Mouse (Mus musculus) right cerebral cortex, postnatal 36 days (tissue): ENCODE results near the gene Sh3bp2.

Source experiments
- DNase-seq, 2 experiments: peaks; one replicate each; pipeline ENCODE4 v3.0.0; 2022; ENCODE audit warnings: low spot score in 2 of 2, mixed read lengths in 1 of 2

Sh3bp2 gene

DNA sequence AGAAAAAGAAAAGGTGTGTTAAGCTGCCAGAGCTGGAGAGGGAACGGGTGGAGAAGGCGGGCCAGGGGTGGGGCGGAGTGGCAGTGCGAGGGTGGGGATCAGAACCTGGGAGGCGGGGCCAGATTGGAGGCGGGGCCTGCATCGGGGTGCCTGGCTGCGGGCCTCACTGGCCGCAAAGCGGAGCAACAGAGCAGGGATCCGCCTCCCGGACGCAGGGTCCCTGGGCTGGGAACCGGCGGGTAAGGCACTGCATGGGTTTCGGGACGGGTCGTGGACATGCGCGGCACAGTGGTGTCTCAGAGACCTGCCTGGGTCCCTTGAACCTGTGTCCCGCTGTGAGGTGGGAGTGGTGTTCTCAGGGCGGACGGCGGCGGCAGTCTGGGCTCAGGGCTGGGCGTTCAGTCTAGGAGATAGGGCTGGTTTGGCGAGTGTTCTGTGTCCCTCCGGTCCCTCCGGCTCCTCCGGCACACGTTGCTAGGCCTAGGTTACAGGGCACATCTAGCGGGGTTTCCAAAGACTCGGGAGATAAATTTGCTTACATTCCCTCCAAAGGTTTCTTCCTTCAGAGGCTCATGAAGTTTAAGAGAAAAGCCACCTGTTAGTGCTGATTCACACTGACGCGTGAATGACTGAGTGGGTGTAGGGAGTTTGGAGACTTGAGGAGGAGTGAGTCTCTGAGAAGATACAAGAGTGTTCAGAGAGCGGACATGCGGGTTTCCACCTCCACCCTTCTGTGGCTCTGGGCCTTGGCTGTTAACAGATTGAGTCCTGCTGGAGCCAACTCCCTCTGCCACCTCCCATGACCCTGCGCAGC lies at the start of gene Sh3bp2:
Gene Sh3bp2, plus strand, starts transcription at position 176 of the 814 bp plus-strand sequence.
- DNase-seq: peak; percentile 69 to 70

DNA sequence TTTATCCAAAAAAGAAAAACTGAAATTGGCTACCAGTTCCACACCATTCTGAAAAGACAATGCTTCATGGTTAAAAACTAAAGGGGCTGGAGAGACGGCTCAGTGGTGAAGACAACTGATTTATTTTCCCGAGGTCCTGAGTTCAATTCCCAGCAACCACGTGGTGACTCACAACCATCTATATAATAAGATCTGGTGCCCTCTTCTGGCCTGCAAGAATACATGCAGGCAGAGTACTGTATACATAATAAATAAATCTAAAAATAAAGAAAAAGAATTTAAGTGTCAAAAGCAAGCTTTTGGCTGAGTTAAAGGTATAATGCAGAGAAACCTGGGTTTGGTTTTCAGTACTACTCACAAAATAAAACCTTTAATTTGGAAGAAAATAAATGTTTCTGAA lies 44.7 kb upstream of the Sh3bp2 start:
- DNase-seq: no peak

GRCm38 (mm10) chr5:34485731-34486130 lies 39.9 kb upstream of the Sh3bp2 start:
- DNase-seq: no peak

DNA sequence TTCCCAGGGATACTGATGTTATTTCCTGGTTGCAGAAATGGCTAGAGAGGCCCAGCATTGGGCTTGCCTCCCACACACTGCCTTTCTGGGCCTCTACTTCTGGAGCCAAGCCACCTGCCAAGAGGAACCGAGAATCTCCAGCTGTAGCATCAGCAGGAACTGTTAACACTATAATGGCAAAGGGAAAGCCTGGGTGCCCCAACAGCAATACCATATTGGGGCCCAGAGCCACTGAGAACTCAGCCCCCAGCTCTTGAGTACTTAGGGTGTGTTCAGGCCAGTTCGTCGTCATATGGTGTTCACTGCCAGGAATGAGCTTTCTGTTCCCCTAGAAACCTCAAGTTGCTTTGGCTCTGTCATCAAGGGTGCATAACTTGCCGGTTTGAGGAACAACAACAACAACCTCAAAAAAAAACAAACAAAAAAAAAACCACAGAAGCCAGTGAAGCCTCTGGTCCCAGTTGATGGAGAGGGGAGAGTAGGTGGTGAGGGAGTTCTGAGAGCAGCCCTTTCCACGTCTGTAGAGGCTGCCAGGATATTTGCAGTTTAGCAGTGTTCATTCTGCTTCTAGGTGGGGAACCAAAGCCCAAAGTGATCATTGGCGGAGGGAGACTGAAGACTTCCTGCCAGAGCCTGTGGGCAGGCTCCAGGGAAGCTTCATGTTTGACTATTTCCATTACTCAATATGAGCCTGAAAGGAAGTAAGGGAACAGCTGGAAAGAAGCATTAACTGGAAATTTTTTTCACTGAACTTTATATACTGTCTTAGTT lies 38.1 kb upstream of the Sh3bp2 start:
- DNase-seq: no peak

DNA sequence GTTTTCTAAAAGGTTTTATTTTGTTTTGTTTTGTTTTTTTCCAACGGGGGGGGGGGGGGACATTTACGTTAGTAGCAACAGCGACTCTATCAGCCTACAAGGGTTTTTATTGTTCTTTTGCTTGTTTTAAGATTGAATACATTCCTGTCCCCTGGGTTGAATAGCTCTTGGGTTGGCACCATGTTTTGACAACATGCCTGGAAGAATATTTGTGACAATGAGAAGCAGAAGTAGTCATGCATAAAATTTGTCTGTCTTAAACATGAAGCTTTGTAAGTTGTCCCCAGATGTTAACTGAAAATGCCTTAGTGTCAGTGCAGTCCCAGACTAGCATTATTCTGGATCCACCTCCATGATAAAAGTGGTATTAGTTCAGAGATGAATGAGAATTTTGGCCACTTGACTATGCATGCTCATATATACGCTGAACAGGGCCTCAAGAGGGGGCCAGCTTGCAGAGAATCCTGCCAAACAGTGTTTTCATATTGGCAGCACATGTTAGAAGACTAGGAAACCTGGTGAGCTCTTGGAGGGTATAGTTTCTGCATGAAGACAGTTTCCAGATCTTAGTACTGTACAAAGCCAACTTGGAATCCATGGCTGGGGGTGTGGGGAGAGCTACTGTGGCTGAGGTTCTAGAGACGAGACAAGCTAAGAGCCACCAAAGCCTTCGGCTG lies 36.8 kb upstream of the Sh3bp2 start:
- DNase-seq: no peak

DNA sequence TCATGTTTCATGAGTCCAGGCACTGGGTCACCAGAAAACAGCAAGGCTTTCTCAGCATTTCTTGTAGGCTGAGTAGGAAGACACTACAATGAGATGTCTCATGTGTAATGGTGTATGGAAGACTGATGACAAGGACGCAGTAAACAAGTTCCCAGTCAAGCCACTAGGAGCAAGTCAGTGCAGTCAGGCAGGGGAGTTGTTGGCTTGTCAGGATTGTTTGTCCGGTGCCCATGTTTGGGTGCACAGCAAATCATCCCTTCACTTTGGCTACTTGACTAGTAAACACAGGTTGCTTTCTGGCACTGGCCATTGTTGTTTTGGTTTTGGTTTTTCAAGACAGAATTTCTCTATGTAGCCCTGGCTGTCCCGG lies 36.2 kb upstream of the Sh3bp2 start:
- no peak for DNase-seq

DNA sequence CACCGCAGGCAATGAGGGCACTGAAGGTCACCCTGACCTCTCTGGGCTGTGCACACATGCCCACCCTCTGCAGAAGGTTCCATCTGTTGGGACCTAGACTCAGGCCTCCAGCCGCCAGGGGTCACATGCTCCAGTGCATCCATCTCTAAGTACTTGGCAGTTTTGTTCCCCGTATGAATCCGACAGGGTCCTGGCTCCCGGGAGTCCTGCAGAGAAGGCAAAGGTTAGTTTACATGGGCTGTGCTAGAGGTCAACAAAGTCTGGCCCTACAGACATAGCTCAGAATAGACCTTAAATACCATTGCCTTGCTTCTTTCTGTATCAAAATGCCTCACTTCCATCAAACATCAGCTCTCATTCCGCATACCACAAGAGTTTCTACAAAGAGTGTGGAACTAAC lies 28.9 kb upstream of the Sh3bp2 start:
- DNase-seq: no peak

DNA sequence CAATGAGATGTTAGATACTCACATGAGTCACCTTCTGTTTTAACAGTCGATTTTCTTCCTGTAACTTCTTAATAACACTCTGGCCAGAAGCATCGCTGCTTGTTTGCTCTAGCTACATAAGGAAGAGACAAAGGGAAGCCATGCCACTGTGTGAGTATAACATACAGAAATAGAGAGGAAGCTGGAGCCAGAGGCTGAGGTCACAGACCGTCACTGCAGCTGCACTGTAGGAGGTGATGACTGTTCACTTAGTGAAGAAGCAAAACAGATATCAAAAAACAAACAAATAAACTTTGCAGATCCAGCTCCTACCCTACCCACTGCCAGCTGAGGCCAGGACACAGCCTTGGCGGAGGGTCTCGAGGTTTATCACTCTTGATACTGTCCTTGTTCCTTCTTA lies 24.8 kb upstream of the Sh3bp2 start:
- DNase-seq: no peak

- no peak for DNase-seq
Observed at GRCm38 (mm10) chr5:34501588-34501987, 24.1 kb upstream of the Sh3bp2 start.

DNA sequence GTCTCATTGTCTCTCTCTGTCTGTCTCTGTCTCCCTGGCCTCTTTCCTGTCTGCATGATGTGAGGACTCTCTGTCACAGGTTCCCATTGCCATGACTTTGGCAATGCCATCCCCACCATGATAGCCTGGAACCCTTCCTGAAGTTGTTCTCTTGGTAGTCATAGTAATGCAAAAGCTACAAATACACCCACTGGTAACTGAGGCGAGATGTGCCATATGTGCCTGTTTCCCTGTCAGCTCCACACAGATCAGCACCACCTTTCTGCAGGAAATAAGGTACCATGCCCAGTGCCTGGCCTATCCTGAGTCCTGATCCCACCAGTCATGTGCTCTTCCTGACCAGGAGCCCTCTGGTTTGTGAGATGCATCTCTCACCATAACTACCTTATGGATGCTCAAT lies 23.2 kb upstream of the Sh3bp2 start:
- no peak for DNase-seq

- DNase-seq: no peak
Observed at GRCm38 (mm10) chr5:34502821-34503220, 22.8 kb upstream of the Sh3bp2 start.

- DNase-seq: no peak
Observed at GRCm38 (mm10) chr5:34512486-34512885, 13.2 kb upstream of the Sh3bp2 start.

DNA sequence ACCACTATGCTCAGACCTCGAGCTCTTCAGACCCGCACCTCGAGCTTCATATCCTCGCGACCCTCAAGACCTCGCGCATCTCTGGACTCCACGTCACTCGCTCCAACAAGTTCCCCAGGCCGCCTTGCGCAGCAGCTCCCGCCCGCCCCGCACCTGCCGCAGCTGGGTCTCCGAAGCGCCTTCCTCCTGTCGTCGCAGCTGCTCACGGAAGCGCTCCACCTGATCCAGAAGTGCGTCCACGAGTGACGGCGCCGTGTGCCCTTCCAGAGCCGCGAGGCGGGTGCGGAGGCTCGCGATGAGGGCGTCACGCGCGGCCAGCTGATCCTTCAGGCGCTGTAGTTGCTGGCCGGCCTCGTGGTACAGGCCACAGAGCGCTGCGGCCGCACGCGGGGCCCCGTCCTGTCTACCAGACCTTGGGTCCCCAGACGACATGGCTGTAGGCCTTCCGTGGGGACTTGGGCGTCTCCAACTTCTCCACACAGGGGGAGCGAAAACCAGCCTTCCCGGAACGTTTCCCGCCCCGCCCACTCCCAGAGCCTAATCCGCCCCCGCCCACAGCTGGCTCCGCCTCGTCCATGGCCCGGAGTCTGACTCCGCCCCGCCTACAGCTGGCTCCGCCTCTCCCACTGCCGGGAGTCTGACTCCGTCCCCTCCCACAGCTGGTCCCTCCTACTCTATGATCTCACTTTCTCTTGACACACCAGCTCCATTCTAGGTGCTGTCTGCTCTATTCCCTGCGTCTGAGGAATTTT lies 12.0 kb upstream of the Sh3bp2 start, which contains the start of gene Tnip2:
Gene Tnip2, minus strand, starts transcription at position 526 of the 752 bp plus-strand sequence.
- peak; percentile 88 to 93 for DNase-seq

DNA sequence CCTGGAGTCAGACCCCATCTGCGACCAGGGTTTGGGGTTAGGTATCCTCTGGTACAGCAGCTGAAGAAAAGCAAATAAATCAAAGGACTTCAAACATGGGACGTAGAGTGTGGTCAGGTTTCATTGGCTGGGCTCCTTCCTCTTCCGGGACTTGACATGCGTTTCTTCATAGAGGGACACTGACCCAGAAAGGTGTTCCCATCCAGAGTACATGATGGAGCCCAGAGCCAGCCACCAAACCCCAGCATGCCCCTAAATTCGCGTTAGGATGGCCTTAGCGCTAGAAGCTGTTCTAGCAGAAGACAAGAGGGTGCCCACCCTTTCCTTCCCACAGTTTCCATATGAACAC lies 11.4 kb upstream of the Sh3bp2 start:
- no peak for DNase-seq

DNA sequence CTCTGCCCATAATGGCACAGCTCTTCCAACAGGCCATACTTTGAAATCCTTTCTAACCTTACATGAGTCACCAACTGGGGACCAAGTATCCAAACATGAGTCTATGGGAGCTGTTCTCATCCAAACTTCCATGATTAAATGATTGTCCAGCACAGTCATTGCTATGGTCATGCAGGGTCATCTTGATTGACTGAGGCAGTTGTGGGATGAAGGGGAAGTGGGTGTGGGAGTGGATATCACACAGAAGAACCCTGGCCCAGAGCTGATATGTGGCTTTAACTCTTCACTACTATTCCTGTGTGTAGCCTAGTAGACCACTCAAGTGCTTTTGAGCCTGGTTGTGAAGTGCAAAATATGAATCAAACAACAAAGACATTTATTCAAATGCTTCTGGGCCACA lies 10.5 kb upstream of the Sh3bp2 start:
- DNase-seq: no peak

DNA sequence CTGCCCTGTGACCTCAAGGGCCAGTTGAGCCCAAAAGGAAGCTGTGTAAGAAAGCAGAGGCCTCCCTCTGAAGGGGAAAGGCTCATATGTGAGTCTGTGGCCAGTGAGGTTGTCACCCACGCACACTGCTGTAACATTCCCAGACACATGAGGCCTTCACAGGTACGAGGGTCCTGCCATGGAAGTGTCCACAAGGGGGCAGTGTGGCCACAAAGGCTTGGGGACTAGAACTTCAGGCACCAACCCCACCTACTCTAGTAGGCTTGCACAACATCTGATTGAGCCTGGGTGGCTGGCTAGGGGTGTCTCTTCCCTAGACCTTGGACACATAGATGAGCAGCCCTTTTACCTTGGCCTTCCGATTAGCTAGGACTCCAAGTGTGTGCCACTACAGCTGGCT lies 7.7 kb upstream of the Sh3bp2 start:
- DNase-seq: peak; percentile 33 to 41

DNA sequence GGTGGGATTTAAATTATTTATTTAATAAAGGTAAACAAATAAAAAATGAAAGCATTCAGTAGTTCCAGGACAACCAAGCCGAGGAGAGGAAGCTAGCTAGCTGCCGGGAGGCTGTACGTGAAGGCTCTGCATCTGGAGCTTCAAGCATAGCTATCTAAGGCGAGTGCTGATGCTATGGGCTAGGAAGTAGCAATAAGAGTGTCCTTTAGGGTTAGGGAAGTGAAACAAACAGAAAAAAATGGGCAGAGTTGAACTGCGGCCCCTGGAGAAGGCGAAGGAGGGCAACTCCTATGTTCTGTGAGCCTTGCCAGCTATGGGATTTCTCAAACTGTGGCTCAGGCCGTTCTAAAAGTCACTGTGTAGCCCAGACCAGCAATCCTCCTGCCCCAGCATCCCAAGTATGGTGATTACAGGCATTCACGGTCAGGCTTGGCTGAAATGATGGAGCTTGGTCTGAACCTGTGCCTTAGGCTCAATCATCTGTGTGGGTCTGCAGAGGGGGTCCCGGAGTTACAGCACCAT lies 6.2 kb upstream of the Sh3bp2 start:
- no peak for DNase-seq

GRCm38 (mm10) chr5:34520458-34521209 lies 5.0 kb upstream of the Sh3bp2 start:
- DNase-seq: no peak

DNA sequence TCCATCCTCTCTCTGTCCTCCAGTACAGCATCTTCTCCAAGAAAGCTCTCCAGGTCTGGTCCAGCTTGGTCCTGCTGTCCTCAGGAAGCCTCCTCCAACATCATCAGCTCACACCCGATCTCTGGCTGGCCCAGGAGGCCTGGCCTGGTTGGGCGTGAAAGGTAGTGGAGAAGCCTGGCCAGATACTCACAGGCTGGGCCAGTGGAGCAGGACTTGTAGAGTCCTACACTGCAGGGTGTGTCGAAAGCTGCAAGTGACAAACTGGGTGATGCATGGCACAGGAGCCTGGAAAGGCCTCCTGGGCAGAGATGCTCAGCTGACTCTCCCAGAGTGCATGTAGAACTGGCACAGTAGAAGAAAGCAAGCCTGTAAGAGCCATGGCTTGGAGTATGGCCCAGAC lies 4.3 kb upstream of the Sh3bp2 start:
- no peak for DNase-seq

- DNase-seq: no peak
Observed at GRCm38 (mm10) chr5:34523958-34524485, 1.6 kb upstream of the Sh3bp2 start.

DNA sequence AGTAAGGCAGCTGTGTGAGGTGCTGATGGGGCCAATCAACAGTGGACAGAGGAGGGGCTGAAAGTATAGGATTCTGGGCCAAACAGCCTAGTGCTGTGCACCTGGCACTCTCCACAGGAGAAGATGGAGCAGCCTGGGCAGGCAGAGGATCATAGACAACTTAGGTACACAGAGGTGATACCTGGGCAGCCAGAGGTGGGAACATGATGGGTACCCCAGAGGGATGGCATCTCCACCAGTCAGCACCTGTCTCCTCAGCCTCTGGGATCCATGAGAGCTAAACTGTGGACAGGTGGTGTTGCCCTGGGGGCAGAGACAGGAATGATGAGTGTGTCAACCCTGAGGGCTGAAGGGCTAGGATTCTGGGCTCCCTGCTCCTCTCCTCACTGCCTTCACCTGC lies 1.1 kb upstream of the Sh3bp2 start:
- no peak for DNase-seq
